14 mouse cellular contexts compared by ENCODE assay signal in genomic region chr13:54308591-54308990, GRCm38 (mm10).
DNase-seq lines count a peak whose midpoint lies in the region; ATAC-seq and TF ChIP-seq lines count a peak whose summit lies in the region.
"Had no signal": no experiment of that assay in that cellular context is flagged by ENCODE, and none has a peak within 500 bp of the region (broad histone marks: within the 10 kb centered on the region; RNA-seq: fewer than 3 reads in every experiment).

No protein-coding gene starts in this region.

- no peak overlapping the region for H3K4me3 ChIP-seq in forebrain, embryonic 13.5 days
- no peak overlapping the region for H3K4me3 ChIP-seq in forebrain, embryonic 11.5 days (ENCODE audit: low read depth, low read length)
- H3K4me3 ChIP-seq in embryonic fibroblast, embryonic 13.5 days (ENCODE audit: insufficient read depth, low read length), result no peak overlapping the region
- no peak overlapping the region for H3K4me3 ChIP-seq in hindbrain, embryonic 16.5 days (ENCODE audit: low read length)
- H3K4me3 ChIP-seq: gastrocnemius, adult 2 months; limb, embryonic 12.5 days had no signal

- no peaks in the 10 kb centered on the region for H3K9me3 ChIP-seq in forebrain, embryonic 13.5 days (replicated peaks)
- H3K9me3 ChIP-seq in forebrain, embryonic 11.5 days (ENCODE audit: control insufficient read depth, low read length), result no peaks in the 10 kb centered on the region
- no peaks in the 10 kb centered on the region for H3K9me3 ChIP-seq in hindbrain, embryonic 16.5 days (ENCODE audit: control insufficient read depth, low read length)
- H3K9me3 ChIP-seq: limb, embryonic 12.5 days had no signal

- H3K4me2 ChIP-seq in forebrain, embryonic 13.5 days, result no peak overlapping the region
- H3K4me2 ChIP-seq in forebrain, embryonic 11.5 days (ENCODE audit: low read depth, low read length, severe bottlenecking), result no peak overlapping the region
- no peak overlapping the region for H3K4me2 ChIP-seq in hindbrain, embryonic 16.5 days (ENCODE audit: low read length)
- H3K4me2 ChIP-seq: limb, embryonic 12.5 days had no signal

- no peak for TF ChIP-seq CTCF in embryonic fibroblast, embryonic 13.5 days (IDR thresholded peaks at IDR 0.05; ENCODE audit: borderline replicate concordance, insufficient read depth, low read length)

- no peak for DNase-seq in forebrain, embryonic 11.5 days (ENCODE audit: low spot score)
- DNase-seq in NIH3T3 (ENCODE audit: low read depth), result peak; percentile 24
- DNase-seq in frontal cortex, postnatal 25 days (ENCODE audit: low spot score in 2 of 2), result no peak
- DNase-seq in urinary bladder, postnatal 4 days (ENCODE audit: low spot score in 2 of 2), result no peak
- DNase-seq: gastrocnemius, adult 2 months; heart, postnatal 36 days; kidney, adult 8-10 months; liver, postnatal 0 days; thymus, postnatal 14 days had no signal

- WGBS in forebrain, embryonic 13.5 days, result 31% methylated on average over 2 of the region's 2 CpGs
- WGBS in forebrain, embryonic 11.5 days, result 65% methylated on average over 2 of the region's 2 CpGs
- WGBS in hindbrain, embryonic 16.5 days, result 16% methylated on average over 2 of the region's 2 CpGs

- no peak for ATAC-seq in forebrain, embryonic 13.5 days
- no peak for ATAC-seq in forebrain, embryonic 11.5 days (replicated peaks; ENCODE audit: low FRiP score)
- ATAC-seq in hindbrain, embryonic 16.5 days, result no peak
- ATAC-seq in frontal cortex, adult (ENCODE audit: low TSS enrichment), result no peak
- ATAC-seq: liver, postnatal 0 days had no signal

- peaks cover 47% of the 10 kb centered on the region for H3K4me1 ChIP-seq in forebrain, embryonic 13.5 days
- peaks cover 7% of the 10 kb centered on the region; the same call in 1 of the 2 replicates for H3K4me1 ChIP-seq in forebrain, embryonic 11.5 days (replicated peaks; ENCODE audit: control insufficient read depth, insufficient read depth, low read length)
- H3K4me1 ChIP-seq in embryonic fibroblast, embryonic 13.5 days (ENCODE audit: control insufficient read depth, insufficient read depth, low read length), result peaks cover 23% of the 10 kb centered on the region
- peaks cover 30% of the 10 kb centered on the region for H3K4me1 ChIP-seq in hindbrain, embryonic 16.5 days (ENCODE audit: control insufficient read depth, insufficient read depth, low read depth, low read length)

- peak overlapping the region; percentile 84 for H3K27ac ChIP-seq in forebrain, embryonic 13.5 days
- H3K27ac ChIP-seq in forebrain, embryonic 11.5 days (ENCODE audit: low read depth, low read length), result no peak overlapping the region
- H3K27ac ChIP-seq in embryonic fibroblast, embryonic 13.5 days (ENCODE audit: insufficient read depth, low read length), result peak overlapping the region; percentile 38; the same call in 1 of the 2 replicates
- H3K27ac ChIP-seq in hindbrain, embryonic 16.5 days (ENCODE audit: low read depth, low read length), result peak overlapping the region; percentile 52
- H3K27ac ChIP-seq: gastrocnemius, adult 2 months; limb, embryonic 12.5 days had no signal

- no peak for TF ChIP-seq POLR2A in embryonic fibroblast, embryonic 13.5 days (IDR thresholded peaks at IDR 0.05; ENCODE audit: low read depth, low read length)

- no peak overlapping the region for H3K9ac ChIP-seq in forebrain, embryonic 13.5 days
- H3K9ac ChIP-seq in forebrain, embryonic 11.5 days (ENCODE audit: low read length), result no peak overlapping the region
- no peak overlapping the region for H3K9ac ChIP-seq in hindbrain, embryonic 16.5 days (ENCODE audit: low read depth, low read length)
- H3K9ac ChIP-seq: limb, embryonic 12.5 days; liver, postnatal 0 days had no signal

- H3K27me3 ChIP-seq in forebrain, embryonic 13.5 days, result no peaks in the 10 kb centered on the region
- no peaks in the 10 kb centered on the region for H3K27me3 ChIP-seq in forebrain, embryonic 11.5 days (ENCODE audit: control insufficient read depth, insufficient read depth, low read length)
- no peaks in the 10 kb centered on the region for H3K27me3 ChIP-seq in hindbrain, embryonic 16.5 days (replicated peaks; ENCODE audit: control insufficient read depth, insufficient read depth, low read length)

- H3K36me3 ChIP-seq in forebrain, embryonic 13.5 days (ENCODE audit: poor library complexity, severe bottlenecking), result peaks cover 10% of the 10 kb centered on the region; the same call in 1 of the 2 replicates
- no peaks in the 10 kb centered on the region for H3K36me3 ChIP-seq in forebrain, embryonic 11.5 days (ENCODE audit: control insufficient read depth, insufficient read depth, low read length)
- peaks cover 2% of the 10 kb centered on the region; the same call in 1 of the 2 replicates for H3K36me3 ChIP-seq in hindbrain, embryonic 16.5 days (ENCODE audit: control insufficient read depth, insufficient read depth, low read length)
- H3K36me3 ChIP-seq: limb, embryonic 12.5 days had no signal
